Mouse (Mus musculus) spleen, adult 2 months (tissue): ENCODE results near the gene Btbd3. TPM values are rescaled to one million over a fixed set of nuclear protein-coding genes. Genes with fewer than 3 reads are reported as not detected.
A peak's percentile ranks its signal among the peaks of the same experiment; 100 is the strongest.

Source experiments
- DNase-seq, 2 experiments: peaks; one replicate each; pipeline versions ENCODE4 v3.0.0 to v3.0.0-alpha.2; 2012 to 2021; ENCODE audit warnings: low spot score in 2 of 2, low read depth in 1 of 2
- H3K27ac ChIP-seq: fragments of 200-500 bp; 2 replicates; pipeline ENCODE4 v1.5.1; 2012; ENCODE audit warnings: low read length, inconsistent platforms; ENCODE audit not compliant: insufficient read depth
- H3K27me3 ChIP-seq: fragments of 200-500 bp; 2 replicates; pipeline ENCODE4 v1.6.1; 2012; ENCODE audit warnings: mild to moderate bottlenecking, moderate library complexity, low read length, inconsistent platforms; ENCODE audit not compliant: control insufficient read depth, insufficient read depth
- H3K36me3 ChIP-seq: fragments of 200-500 bp; 2 replicates; pipeline ENCODE4 v1.6.1; 2012; ENCODE audit warnings: mild to moderate bottlenecking, low read length, inconsistent platforms; ENCODE audit not compliant: control insufficient read depth, insufficient read depth
- H3K4me1 ChIP-seq: fragments of 200-500 bp; 2 replicates; pipeline ENCODE4 v1.6.1; 2011; ENCODE audit warnings: inconsistent platforms; ENCODE audit not compliant: control insufficient read depth, insufficient read depth, insufficient read length
- H3K4me3 ChIP-seq: fragments of 200-500 bp; 2 replicates; pipeline ENCODE4 v1.5.1; 2011; ENCODE audit warnings: mild to moderate bottlenecking, inconsistent platforms; ENCODE audit not compliant: insufficient read depth, insufficient read length; ENCODE audit errors: extremely low read depth
- CTCF ChIP-seq: fragments of 200-500 bp; IDR thresholded peaks from 2 replicates; pipeline ENCODE4 v1.5.1; 2011; ENCODE audit warnings: mild to moderate bottlenecking, inconsistent platforms; ENCODE audit not compliant: insufficient read depth, insufficient read length, insufficient replicate concordance; ENCODE audit errors: extremely low read depth
- POLR2A ChIP-seq: fragments of 200-500 bp; IDR thresholded peaks from 2 replicates; pipeline ENCODE4 v1.6.1; 2011; ENCODE audit warnings: low read depth, low read length, inconsistent platforms
- WGBS: fragments of 180-500 bp; shearing (Covaris S2); methylation state at CpG from one replicate; pipeline ENCODE4 v1.1.7; 2018; 5-methylcytosine and 5-hydroxymethylcytosine counted together
- polyA plus RNA-seq: library from polyadenylated mRNA; depleted of rRNA; stranded (reverse); fragments of >200 nt; gene quantifications from 2 replicates; pipeline ENCODE4 v1.2.3, GENCODE M21; 2012; rRNA removed

The Btbd3 gene
- 1.9 and 2.4 TPM in 2 replicates for polyA plus RNA-seq

- peak in 1 of 2 experiments; percentile 37 for DNase-seq
- H3K4me3 ChIP-seq = peak within 1 kb of the TSS; percentile 67
- H3K4me1 ChIP-seq = peaks cover 4% of the 10 kb centered on the region; the same call in 1 of the 2 replicates
- no peaks in the 10 kb centered on the region for H3K36me3 ChIP-seq
- under 1% methylated on average over 39 of the region's 39 CpGs for WGBS
- H3K27ac ChIP-seq = peak within 1 kb of the TSS; percentile 67; the same call in 1 of the 2 replicates
- H3K27me3 ChIP-seq = peaks cover 2% of the 10 kb centered on the region; the same call in 1 of the 2 replicates
- TF ChIP-seq CTCF (no peak), POLR2A (no peak)
Observed at GRCm38 (mm10) chr2:138256411-138256810, at the start of gene Btbd3. Gene Btbd3 (plus strand): TSS chr2:138256565.

GRCm38 (mm10) chr2:138215561-138215960 lies 40.8 kb upstream of the Btbd3 start:
- Histone ChIP-seq H3K27ac (no peak overlapping the region), H3K36me3 (no peaks in the 10 kb centered on the region), H3K27me3 (no peaks in the 10 kb centered on the region), H3K4me3 (no peak overlapping the region), H3K4me1 (no peaks in the 10 kb centered on the region)
- DNase-seq = no peak
- no peak for TF ChIP-seq CTCF
- no peak for TF ChIP-seq POLR2A
- WGBS = 41% methylated on average over 2 of the region's 2 CpGs

DNA sequence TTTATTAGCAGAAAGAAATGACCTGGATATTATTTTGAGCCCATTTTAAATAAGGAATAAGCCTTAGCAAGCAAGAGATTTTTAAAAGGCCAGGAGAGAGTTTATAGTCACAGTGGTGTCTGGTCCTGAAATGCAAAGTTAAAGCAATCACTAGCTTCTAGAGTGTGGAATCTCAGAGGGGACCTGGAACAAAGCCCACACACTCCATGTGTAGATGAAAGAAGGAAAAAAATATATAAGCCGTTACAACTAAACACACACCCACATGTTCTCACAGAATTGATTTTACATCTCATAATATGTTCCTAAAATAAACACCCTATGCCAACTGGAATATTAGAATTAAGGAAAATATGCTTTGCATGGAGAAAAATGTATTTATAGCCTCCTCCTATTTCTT lies 36.1 kb upstream of the Btbd3 start:
- TF ChIP-seq CTCF (no peak), POLR2A (no peak)
- 94% methylated on average over 1 of the region's 1 CpGs for WGBS
- Histone ChIP-seq H3K4me3 (no peak overlapping the region), H3K4me1 (no peaks in the 10 kb centered on the region), H3K36me3 (no peaks in the 10 kb centered on the region), H3K27ac (no peak overlapping the region), H3K27me3 (no peaks in the 10 kb centered on the region)
- DNase-seq = no peak

- WGBS = 65% methylated on average over 5 of the region's 5 CpGs
Observed at GRCm38 (mm10) chr2:138232247-138232646, 24.1 kb upstream of the Btbd3 start.

DNA sequence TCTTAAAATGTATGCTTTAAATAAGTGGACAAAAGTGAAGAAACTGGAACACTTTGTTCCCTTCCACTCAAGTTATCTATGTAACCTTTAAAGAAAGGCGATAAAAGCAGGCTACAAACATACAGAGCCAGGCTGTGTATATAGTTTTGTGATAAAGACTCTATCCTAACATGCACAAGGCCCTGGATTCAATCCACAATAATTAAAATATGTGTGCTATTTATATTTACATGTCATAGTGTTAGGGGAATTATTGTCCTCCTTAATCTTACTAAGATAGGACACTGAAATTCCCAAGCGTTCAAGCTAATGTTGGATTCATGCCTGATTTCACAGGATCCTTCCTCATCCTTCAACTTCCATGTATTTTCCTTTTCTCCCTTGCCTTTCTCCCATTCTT lies 20.2 kb upstream of the Btbd3 start:
- WGBS = 91% methylated on average over 2 of the region's 2 CpGs
- H3K4me1 ChIP-seq = no peaks in the 10 kb centered on the region
- TF ChIP-seq POLR2A (no peak), CTCF (no peak)
- no peak overlapping the region for H3K27ac ChIP-seq
- no peaks in the 10 kb centered on the region for H3K27me3 ChIP-seq
- DNase-seq = no peak
- no peaks in the 10 kb centered on the region for H3K36me3 ChIP-seq
- no peak overlapping the region for H3K4me3 ChIP-seq

More at GRCm38 (mm10) chr2:138232247-138232646, 24.1 kb upstream of the Btbd3 start:
- no peak overlapping the region for H3K27ac ChIP-seq
- TF ChIP-seq CTCF (no peak), POLR2A (no peak)
- no peak overlapping the region for H3K4me3 ChIP-seq
- no peaks in the 10 kb centered on the region for H3K4me1 ChIP-seq
- no peaks in the 10 kb centered on the region for H3K27me3 ChIP-seq
- no peaks in the 10 kb centered on the region for H3K36me3 ChIP-seq
- no peak for DNase-seq

GRCm38 (mm10) chr2:138242452-138242851 lies 13.9 kb upstream of the Btbd3 start:
- DNase-seq = no peak
- no peak for TF ChIP-seq POLR2A
- TF ChIP-seq CTCF = no peak
- H3K36me3 ChIP-seq = no peaks in the 10 kb centered on the region
- no peaks in the 10 kb centered on the region for H3K4me1 ChIP-seq
- 80% methylated on average over 5 of the region's 5 CpGs for WGBS
- H3K27ac ChIP-seq = no peak overlapping the region
- H3K4me3 ChIP-seq = no peak overlapping the region
- H3K27me3 ChIP-seq = no peaks in the 10 kb centered on the region

DNA sequence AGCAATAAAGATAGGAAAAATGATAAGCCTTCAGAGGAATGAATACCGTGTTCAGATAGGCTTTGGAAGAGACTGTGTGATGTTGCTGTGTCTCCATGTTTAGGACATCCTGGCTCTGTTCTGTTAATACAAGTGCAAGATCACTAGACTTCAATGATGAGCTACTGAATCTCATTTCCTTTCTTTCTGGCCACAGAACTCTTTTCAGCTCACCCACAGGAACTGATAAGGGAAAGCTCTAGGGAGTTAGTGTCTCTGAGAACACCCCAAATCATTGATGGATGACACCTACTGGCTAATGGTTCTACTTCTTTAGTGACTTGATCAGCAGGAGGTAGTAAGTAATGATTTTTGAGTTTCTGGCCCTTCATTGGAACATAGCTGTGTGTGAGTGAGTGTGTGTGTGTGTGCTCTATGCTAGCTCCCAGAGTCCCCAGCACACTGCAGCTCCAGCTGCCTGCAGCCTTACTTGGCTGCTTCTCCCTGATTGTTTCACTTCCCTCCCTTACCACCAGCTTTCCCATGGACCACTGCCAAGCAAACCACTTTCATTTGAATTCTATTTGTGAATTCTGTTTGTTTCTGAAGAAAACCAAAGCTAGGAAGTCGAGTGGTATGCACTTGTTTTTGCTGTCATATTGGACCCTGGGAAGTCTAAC lies 10.6 kb upstream of the Btbd3 start:
- DNase-seq = no peak
- Histone ChIP-seq H3K27me3 (no peaks in the 10 kb centered on the region), H3K27ac (no peak overlapping the region), H3K36me3 (no peaks in the 10 kb centered on the region), H3K4me3 (no peak overlapping the region), H3K4me1 (no peaks in the 10 kb centered on the region)
- WGBS = 38% methylated on average over 2 of the region's 2 CpGs
- TF ChIP-seq CTCF (no peak), POLR2A (no peak)
